Mouse (Mus musculus): ENCODE results near the gene Ticam1.
A peak's percentile ranks its signal among the peaks of the same experiment; 100 is the strongest.
"Not testable (repeated sequence)": the region's sequence is repeated elsewhere in the genome, so short reads cannot be mapped to it uniquely, and the experiment has no call there.

The Ticam1 gene

GRCm38 (mm10) chr17:56262645-56263094 lies 13.9 kb downstream of the Ticam1 start:
- no peak for DNase-seq

GRCm38 (mm10) chr17:56261166-56261565 lies 15.4 kb downstream of the Ticam1 start:
- no peak for DNase-seq

- no peak for DNase-seq
These were observed 17.1 kb downstream of the Ticam1 start for GRCm38 (mm10) chr17:56259301-56260037.

GRCm38 (mm10) chr17:56258812-56259211 lies 17.8 kb downstream of the Ticam1 start:
- DNase-seq: not testable (repeated sequence)

- not testable (repeated sequence) for DNase-seq
These were observed 18.3 kb downstream of the Ticam1 start for GRCm38 (mm10) chr17:56258269-56258668.

- peak; percentile 59 to 62 for DNase-seq
These were observed 19.2 kb downstream of the Ticam1 start for GRCm38 (mm10) chr17:56257181-56257894.

GRCm38 (mm10) chr17:56256239-56256881 lies 20.2 kb downstream of the Ticam1 start, which contains the start of gene Fem1a:
Gene Fem1a, plus strand, starts transcription at chr17:56256810.
- DNase-seq: peak; percentile 92

- DNase-seq: peak; percentile 98 to 100
These were observed 20.7 kb downstream of the Ticam1 start for GRCm38 (mm10) chr17:56255863-56256238.

- DNase-seq: peak in 1 of 2 experiments; percentile 71
These were observed 21.2 kb downstream of the Ticam1 start for GRCm38 (mm10) chr17:56255429-56255828.

- peak in 1 of 2 experiments; percentile 27 for DNase-seq
These were observed 21.9 kb downstream of the Ticam1 start for GRCm38 (mm10) chr17:56254695-56255094.

GRCm38 (mm10) chr17:56251136-56251829 lies 25.3 kb downstream of the Ticam1 start:
- DNase-seq: peak; percentile 71 to 85

GRCm38 (mm10) chr17:56245608-56246007 lies 31.0 kb downstream of the Ticam1 start:
- DNase-seq: no peak

GRCm38 (mm10) chr17:56241541-56242401 lies 34.8 kb downstream of the Ticam1 start:
- DNase-seq: peak; percentile 91

GRCm38 (mm10) chr17:56233818-56234469 lies 42.6 kb downstream of the Ticam1 start:
- DNase-seq: peak; percentile 89 to 95

GRCm38 (mm10) chr17:56233389-56233788 lies 43.2 kb downstream of the Ticam1 start:
- peak in 1 of 2 experiments; percentile 38 for DNase-seq

- no peak for DNase-seq
These were observed 46.6 kb downstream of the Ticam1 start for GRCm38 (mm10) chr17:56229943-56230342.

- DNase-seq: no peak
These were observed 50.0 kb downstream of the Ticam1 start for GRCm38 (mm10) chr17:56226566-56226965.

GRCm38 (mm10) chr17:56224916-56225315 lies 51.7 kb downstream of the Ticam1 start:
- no peak for DNase-seq

GRCm38 (mm10) chr17:56219805-56220204 lies 56.8 kb downstream of the Ticam1 start:
- DNase-seq: no peak
